Mouse (Mus musculus) neural tube, embryonic 15.5 days (tissue): Measurements from ENCODE around the gene Atl3. TPM values are rescaled to one million over a fixed set of nuclear protein-coding genes. Genes with fewer than 3 reads are reported as not detected.
A peak's percentile ranks its signal among the peaks of the same experiment; 100 is the strongest.

Source experiments
- ATAC-seq: fragments of 200-750 bp; cut with Nextera tagmentation; 2 replicates; pipeline ENCODE4 v1.8.0; 2017; ENCODE audit warnings: mild to moderate bottlenecking, moderate TSS enrichment, moderate library complexity; ENCODE audit not compliant: low FRiP score
- H3K27ac ChIP-seq: fragments of 300-500 bp; sonication (generic); replicated peaks from 2 replicates; pipeline ENCODE4 v1.5.1; 2015; ENCODE audit warnings: mild to moderate bottlenecking, inconsistent platforms
- H3K27me3 ChIP-seq: fragments of 300-500 bp; sonication (generic); replicated peaks from 2 replicates; pipeline ENCODE4 v1.6.1; 2015; ENCODE audit warnings: inconsistent platforms
- H3K36me3 ChIP-seq: fragments of 300-500 bp; sonication (generic); 2 replicates; pipeline ENCODE4 v1.6.1; 2015; ENCODE audit warnings: inconsistent platforms
- H3K4me1 ChIP-seq: fragments of 300-500 bp; sonication (generic); 2 replicates; pipeline ENCODE4 v1.6.1; 2015; ENCODE audit warnings: inconsistent platforms
- H3K4me2 ChIP-seq: fragments of 300-500 bp; sonication (generic); 2 replicates; pipeline ENCODE4 v1.6.1; 2015; ENCODE audit warnings: inconsistent platforms, mild to moderate bottlenecking, moderate library complexity
- H3K4me3 ChIP-seq: fragments of 300-500 bp; sonication (generic); replicated peaks from 2 replicates; pipeline ENCODE4 v1.5.1; 2015; ENCODE audit warnings: mild to moderate bottlenecking, inconsistent platforms
- H3K9ac ChIP-seq: fragments of 300-500 bp; sonication (generic); replicated peaks from 2 replicates; pipeline ENCODE4 v1.6.1; 2015; ENCODE audit warnings: mild to moderate bottlenecking, inconsistent platforms
- H3K9me3 ChIP-seq: fragments of 300-500 bp; sonication (generic); replicated peaks from 2 replicates; pipeline ENCODE4 v1.6.1; 2016; ENCODE audit warnings: inconsistent platforms
- WGBS: fragments of 180-500 bp; shearing (Covaris S2); methylation state at CpG from one replicate; pipeline ENCODE4 v1.1.7; 2015; ENCODE audit warnings: mixed read lengths; 5-methylcytosine and 5-hydroxymethylcytosine counted together
- polyA plus RNA-seq: library from polyadenylated mRNA; unstranded; fragments of >200 nt; fragmentation: Nextera tagmentation; extraction: Ambion mirVana; gene quantifications from 2 replicates; pipeline ENCODE4 v1.2.1, GENCODE M21; 2015

The Atl3 gene
- polyA plus RNA-seq, result 7.0 and 7.6 TPM in 2 replicates

DNA sequence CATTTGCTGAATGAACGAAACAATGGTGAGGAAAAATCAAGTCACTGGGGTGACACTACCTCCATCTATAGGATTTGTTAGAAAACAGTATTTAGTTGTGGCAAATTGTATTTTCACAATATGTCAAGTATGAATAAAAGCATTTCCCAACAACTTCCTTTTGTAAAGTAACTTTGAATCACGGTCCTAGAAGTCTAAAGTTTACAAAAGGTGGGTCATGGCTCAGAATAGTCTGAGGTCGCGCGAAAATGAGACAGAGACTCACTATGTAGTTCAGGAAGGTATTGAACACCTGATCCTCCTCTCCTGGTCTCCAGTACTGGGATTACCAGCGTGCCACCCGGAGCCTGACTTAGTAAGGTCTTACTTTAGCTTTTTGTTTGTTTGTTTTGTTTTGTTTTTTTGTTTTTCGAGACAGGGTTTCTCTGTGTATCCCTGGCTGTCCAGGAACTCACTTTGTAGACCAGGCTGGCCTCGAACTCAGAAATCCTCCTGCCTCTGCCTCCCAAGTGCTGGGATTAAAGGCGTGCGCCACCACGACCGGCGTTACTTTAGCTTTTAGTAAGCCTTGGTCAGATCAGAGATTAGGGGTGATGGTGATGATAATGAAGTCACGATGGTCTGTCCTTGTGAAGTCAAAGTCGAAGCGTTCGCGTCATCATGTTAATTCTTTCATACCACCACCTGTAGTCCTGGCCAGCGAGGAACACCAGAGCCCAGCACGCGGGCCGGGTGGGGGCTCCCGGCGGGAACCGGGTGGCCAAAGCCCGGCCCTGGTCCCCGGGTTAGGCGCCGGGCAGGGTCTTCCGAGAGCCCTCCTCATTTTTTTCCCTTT, at the start of gene Atl3:
TSS of gene Atl3 (plus strand) at position 689 of the 835 bp plus-strand sequence.
- Histone ChIP-seq H3K4me3 (peak within 1 kb of the TSS; percentile 89), H3K9me3 (no peaks in the 10 kb centered on the region), H3K27ac (peak within 1 kb of the TSS; percentile 98), H3K4me2 (peak within 1 kb of the TSS; percentile 63), H3K27me3 (no peaks in the 10 kb centered on the region), H3K9ac (peak within 1 kb of the TSS; percentile 93), H3K36me3 (no peaks in the 10 kb centered on the region), H3K4me1 (peaks cover 14% of the 10 kb centered on the region)
- 30% methylated on average over 31 of the region's 31 CpGs for WGBS
- ATAC-seq, result no peak

DNA sequence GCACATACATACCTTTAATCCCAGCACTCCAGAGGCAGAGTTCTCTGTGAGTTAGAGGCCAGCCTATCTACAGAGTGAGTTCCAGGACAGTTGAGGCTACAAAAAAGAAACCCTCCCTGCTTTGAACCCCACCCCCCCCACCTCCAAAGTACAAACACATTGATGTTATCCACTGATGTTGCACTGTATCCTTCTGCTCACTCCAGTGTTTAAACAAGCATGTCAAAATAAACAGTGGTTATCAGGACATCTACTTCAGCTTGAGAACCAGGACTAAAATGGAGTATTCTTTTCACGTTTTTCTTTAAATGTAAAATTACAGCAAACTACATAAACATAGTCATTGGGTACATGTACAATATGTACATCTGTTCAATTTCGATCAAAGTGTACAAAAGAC, 48.7 kb upstream of the Atl3 start:
- Histone ChIP-seq H3K9me3 (no peaks in the 10 kb centered on the region), H3K4me2 (no peak overlapping the region), H3K9ac (no peak overlapping the region), H3K36me3 (peaks cover 6% of the 10 kb centered on the region), H3K27me3 (no peaks in the 10 kb centered on the region), H3K4me3 (no peak overlapping the region), H3K27ac (no peak overlapping the region), H3K4me1 (peaks cover 10% of the 10 kb centered on the region)
- 96% methylated on average over 2 of the region's 2 CpGs for WGBS
- ATAC-seq, result no peak

- ATAC-seq, result no peak
- H3K27me3 ChIP-seq, result no peaks in the 10 kb centered on the region
- peaks cover 10% of the 10 kb centered on the region for H3K4me1 ChIP-seq
- no peak overlapping the region for H3K27ac ChIP-seq
- no peak overlapping the region for H3K4me2 ChIP-seq
- peaks cover 6% of the 10 kb centered on the region for H3K36me3 ChIP-seq
- no peak overlapping the region for H3K9ac ChIP-seq
- H3K4me3 ChIP-seq, result no peak overlapping the region
- 81% methylated on average over 1 of the region's 1 CpGs for WGBS
- H3K9me3 ChIP-seq, result no peaks in the 10 kb centered on the region
These were observed 48.2 kb upstream of the Atl3 start for GRCm38 (mm10) chr19:7445596-7445995.

DNA sequence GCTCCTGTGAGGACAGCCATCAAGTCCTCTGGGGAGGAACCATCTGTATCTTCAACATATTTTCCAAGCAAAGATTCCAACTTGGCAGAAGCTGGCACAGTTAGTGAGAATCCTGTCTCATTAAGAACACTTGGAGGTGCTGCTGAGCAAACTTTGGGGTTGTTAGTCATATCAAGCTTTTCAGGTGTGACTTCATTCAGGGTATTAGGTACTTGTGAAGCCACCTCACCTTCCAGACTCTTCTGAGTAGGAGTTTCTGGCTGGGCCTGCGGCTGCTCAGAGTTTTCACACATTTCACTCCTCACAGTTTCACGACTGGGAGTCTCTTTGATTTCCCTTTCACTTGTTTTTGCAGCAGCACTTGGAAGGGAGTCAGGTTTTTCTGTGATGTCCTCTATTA, 37.0 kb upstream of the Atl3 start:
- H3K9me3 ChIP-seq, result no peaks in the 10 kb centered on the region
- 85% methylated on average over 2 of the region's 2 CpGs for WGBS

GRCm38 (mm10) chr19:7458901-7459300, 34.9 kb upstream of the Atl3 start:
- Histone ChIP-seq H3K9ac (no peak overlapping the region), H3K4me1 (peaks cover 22% of the 10 kb centered on the region), H3K4me3 (no peak overlapping the region), H3K27ac (no peak overlapping the region), H3K9me3 (no peaks in the 10 kb centered on the region), H3K4me2 (no peak overlapping the region), H3K36me3 (peaks cover 7% of the 10 kb centered on the region; the same call in 1 of the 2 replicates), H3K27me3 (no peaks in the 10 kb centered on the region)
- no peak for ATAC-seq

More for the DNA sequence above, 37.0 kb upstream of the Atl3 start:
- H3K4me2 ChIP-seq, result no peak overlapping the region
- no peak overlapping the region for H3K27ac ChIP-seq
- H3K4me1 ChIP-seq, result peaks cover 22% of the 10 kb centered on the region
- no peak for ATAC-seq
- no peak overlapping the region for H3K4me3 ChIP-seq
- H3K27me3 ChIP-seq, result no peaks in the 10 kb centered on the region
- no peak overlapping the region for H3K9ac ChIP-seq
- peaks cover 4% of the 10 kb centered on the region; the same call in 1 of the 2 replicates for H3K36me3 ChIP-seq

DNA sequence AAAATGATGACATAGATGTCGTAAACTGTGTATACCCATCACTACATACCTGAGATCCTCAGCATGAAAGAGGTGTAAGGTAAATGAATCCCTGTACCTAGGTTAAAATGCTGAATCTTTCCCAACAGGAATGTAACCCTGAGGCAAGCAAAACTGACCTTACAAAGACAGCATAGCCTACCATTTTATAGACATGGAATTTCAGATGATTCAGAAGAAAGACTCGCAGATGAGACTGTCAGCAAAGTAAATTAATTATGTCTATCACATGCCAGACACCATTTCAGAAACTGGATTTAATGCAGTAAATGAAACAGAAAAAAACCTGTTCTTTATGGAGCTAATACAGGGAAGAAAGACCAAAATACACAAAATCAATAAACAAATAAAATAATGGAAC, 34.5 kb upstream of the Atl3 start:
- WGBS, result 78% methylated on average over 2 of the region's 2 CpGs

GRCm38 (mm10) chr19:7467915-7468314, 25.9 kb upstream of the Atl3 start:
- Histone ChIP-seq H3K4me1 (no peaks in the 10 kb centered on the region), H3K9ac (no peak overlapping the region), H3K27me3 (no peaks in the 10 kb centered on the region), H3K27ac (no peak overlapping the region), H3K4me2 (no peak overlapping the region), H3K4me3 (no peak overlapping the region), H3K9me3 (no peaks in the 10 kb centered on the region), H3K36me3 (peaks cover 3% of the 10 kb centered on the region; the same call in 1 of the 2 replicates)
- no peak for ATAC-seq

More for the DNA sequence above, 34.5 kb upstream of the Atl3 start:
- H3K36me3 ChIP-seq, result peaks cover 7% of the 10 kb centered on the region; the same call in 1 of the 2 replicates
- no peaks in the 10 kb centered on the region for H3K9me3 ChIP-seq
- peaks cover 22% of the 10 kb centered on the region for H3K4me1 ChIP-seq
- H3K27me3 ChIP-seq, result no peaks in the 10 kb centered on the region
- ATAC-seq, result no peak
- no peak overlapping the region for H3K4me3 ChIP-seq
- no peak overlapping the region for H3K27ac ChIP-seq
- no peak overlapping the region for H3K4me2 ChIP-seq
- no peak overlapping the region for H3K9ac ChIP-seq

DNA sequence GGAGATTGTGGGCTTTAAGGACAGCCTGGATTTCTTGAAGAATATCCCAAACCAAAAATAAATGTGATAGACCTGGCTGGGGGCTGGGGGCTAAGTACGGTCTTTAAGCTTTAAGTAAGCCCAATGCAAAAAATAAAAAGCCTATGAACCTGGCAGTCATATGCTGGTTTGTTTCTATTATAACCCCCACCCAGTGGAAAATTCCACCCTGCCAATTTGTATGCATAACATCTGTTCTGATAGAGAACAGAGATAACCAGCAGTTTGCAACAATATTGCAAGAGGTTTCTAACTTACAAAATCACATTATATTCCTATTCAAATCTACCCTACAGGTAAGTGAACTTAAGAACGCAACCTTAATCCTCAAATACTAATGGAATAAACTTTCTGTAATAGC, 23.2 kb upstream of the Atl3 start:
- Histone ChIP-seq H3K27me3 (no peaks in the 10 kb centered on the region), H3K4me3 (no peak overlapping the region), H3K9ac (no peak overlapping the region), H3K4me1 (no peaks in the 10 kb centered on the region; the same call in 1 of the 2 replicates), H3K4me2 (no peak overlapping the region), H3K9me3 (no peaks in the 10 kb centered on the region), H3K36me3 (peaks cover 7% of the 10 kb centered on the region), H3K27ac (no peak overlapping the region)
- 95% methylated on average over 2 of the region's 2 CpGs for WGBS
- ATAC-seq, result no peak

DNA sequence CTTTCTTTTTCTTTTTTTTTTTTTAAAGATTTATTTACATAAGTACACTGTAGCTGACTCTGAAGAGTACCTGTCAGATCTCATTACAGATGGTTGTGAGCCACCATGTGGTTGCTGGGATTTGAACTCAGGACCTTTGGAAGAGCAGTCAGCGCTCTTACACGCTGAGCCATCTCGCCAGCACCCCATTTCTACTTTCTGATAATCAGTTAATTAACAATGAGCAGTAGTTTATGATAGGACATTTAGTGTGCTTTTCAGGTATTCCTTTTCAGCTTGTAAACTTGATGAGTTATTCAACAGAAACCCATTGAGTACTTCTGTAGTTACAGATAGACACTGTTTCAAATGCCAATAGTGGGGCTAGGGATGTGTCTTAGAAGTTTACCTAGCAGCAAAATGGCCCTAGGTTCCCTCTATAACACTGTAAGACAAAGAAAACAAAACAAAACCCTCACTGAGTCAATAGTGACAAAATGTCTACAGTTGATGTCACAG, 14.0 kb upstream of the Atl3 start:
- no peak for ATAC-seq
- H3K9ac ChIP-seq, result no peak overlapping the region
- H3K27me3 ChIP-seq, result no peaks in the 10 kb centered on the region
- no peaks in the 10 kb centered on the region for H3K36me3 ChIP-seq
- H3K4me3 ChIP-seq, result no peak overlapping the region
- H3K4me1 ChIP-seq, result peaks cover 46% of the 10 kb centered on the region
- H3K9me3 ChIP-seq, result no peaks in the 10 kb centered on the region
- H3K27ac ChIP-seq, result no peak overlapping the region
- 93% methylated on average over 3 of the region's 3 CpGs for WGBS
- peak overlapping the region; percentile 56 for H3K4me2 ChIP-seq

GRCm38 (mm10) chr19:7481541-7482265, 12.1 kb upstream of the Atl3 start:
- no peak for ATAC-seq

DNA sequence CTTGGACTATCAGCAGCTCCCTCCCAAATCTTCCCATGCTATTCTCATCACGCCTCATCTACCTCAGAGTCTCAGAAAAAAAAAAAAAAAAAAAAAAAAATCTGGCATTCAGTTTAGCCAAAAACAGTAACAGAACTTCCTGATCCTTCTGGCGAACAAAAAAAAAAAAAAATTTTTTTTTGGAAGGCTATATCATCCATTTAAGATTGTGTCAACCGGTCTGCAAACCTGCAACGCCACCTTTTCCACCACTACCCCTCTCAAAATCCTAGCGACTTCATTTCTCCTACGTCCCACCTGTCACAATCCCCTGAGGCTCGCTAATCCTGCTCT, 11.6 kb upstream of the Atl3 start:
- H3K27me3 ChIP-seq, result no peaks in the 10 kb centered on the region
- peaks cover 40% of the 10 kb centered on the region for H3K4me1 ChIP-seq
- no peaks in the 10 kb centered on the region for H3K36me3 ChIP-seq
- peak overlapping the region; percentile 93 for H3K9ac ChIP-seq
- H3K4me3 ChIP-seq, result peak overlapping the region; percentile 79
- ATAC-seq, result no peak
- under 1% methylated on average over 7 of the region's 7 CpGs for WGBS
- peak overlapping the region; percentile 56 for H3K4me2 ChIP-seq
- H3K27ac ChIP-seq, result peak overlapping the region; percentile 99
- no peaks in the 10 kb centered on the region for H3K9me3 ChIP-seq

More at GRCm38 (mm10) chr19:7481541-7482265, 12.1 kb upstream of the Atl3 start:
- H3K36me3 ChIP-seq, result no peaks in the 10 kb centered on the region
- H3K9me3 ChIP-seq, result no peaks in the 10 kb centered on the region
- H3K27ac ChIP-seq, result peak overlapping the region; percentile 99
- H3K27me3 ChIP-seq, result no peaks in the 10 kb centered on the region
- peaks cover 43% of the 10 kb centered on the region for H3K4me1 ChIP-seq
- 3% methylated on average over 12 of the region's 12 CpGs for WGBS
- H3K4me2 ChIP-seq, result peak overlapping the region; percentile 56
- peak overlapping the region; percentile 93 for H3K9ac ChIP-seq
- peak overlapping the region; percentile 79 for H3K4me3 ChIP-seq
